Mouse (Mus musculus): ENCODE measurements around the gene Catsper4.

Catsper4 gene

GRCm38 (mm10) chr4:134181112-134181511 lies 46.1 kb downstream of the Catsper4 start:
- DNase-seq, result no peak

DNA sequence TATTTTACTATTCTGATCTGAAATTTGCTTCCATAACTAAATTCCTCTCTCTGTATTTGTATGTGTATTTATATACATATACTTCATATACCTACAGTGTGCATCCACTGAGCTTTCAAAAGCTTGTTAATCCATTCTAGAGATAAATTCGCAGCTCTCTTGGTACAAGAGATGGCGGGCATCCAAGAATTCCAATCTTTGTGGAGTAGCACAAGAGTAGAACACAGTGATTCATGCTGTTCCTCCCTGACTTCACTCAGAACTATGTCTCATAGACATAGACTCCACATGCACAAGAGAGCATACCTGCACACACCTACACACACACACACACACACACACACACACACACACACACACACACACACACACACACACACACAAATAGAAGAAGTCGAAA lies 54.8 kb downstream of the Catsper4 start:
- DNase-seq, result no peak

DNA sequence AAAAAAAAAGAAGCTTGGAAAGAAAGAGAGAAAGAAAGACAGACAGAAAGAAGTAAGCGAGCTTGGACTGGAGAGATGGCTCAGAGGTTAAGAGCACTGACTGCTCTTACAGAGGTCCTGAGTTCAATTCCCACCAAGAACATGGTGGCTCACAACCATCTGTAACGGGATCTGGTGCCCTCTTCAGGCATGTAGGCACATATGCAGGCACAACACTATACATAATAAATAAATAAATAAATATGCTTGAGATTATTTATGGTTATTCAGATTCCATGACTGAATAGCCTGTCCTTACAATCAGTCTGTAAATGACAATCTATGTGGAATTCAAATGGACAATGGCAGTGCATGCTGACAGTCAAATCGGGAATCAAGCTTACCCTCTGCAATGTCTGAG lies 60.3 kb downstream of the Catsper4 start:
- no peak for DNase-seq

DNA sequence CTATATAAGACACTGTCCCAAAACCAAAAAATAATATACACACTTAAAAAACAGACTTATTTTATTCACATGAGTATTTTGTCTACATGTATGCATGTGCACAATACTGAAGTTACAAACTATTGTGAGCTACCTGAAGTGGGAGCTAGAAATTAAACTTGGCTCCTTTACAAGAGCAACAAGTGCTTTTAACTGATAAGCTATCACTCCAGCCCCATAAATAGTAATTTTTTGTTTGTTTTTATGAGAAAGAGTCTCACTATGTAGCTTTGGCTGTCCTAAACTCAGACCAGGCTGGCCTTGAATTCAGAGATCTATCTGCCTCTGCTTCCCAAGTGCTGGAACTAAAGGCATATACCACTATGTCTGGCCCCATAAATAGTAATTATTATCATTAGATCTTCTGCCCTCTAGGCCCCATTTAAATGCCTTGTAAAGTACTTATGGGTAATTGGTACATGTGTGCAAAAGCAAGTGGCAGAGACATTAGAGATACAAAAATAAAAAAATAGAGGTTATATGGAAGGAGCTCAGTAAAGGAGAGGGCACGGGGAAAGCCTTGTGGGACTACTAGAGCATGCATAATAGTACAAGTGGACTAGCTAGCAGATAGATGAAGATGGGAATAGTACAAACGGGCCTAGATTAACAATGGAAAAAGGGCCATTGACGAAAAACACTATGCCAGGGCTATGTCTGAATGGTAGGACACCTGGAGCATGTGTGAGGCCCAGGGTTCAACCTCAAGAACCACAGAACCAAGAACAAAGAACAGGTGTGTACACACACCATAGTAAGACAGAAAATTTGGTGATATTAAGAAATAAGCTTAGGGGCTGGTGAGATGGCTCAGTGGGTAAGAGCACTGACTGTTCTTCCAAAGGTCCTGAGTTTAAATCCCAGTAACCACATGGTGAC lies 61.4 kb downstream of the Catsper4 start:
- DNase-seq, result no peak

- DNase-seq, result no peak
Observed at GRCm38 (mm10) chr4:134165024-134165423, 62.2 kb downstream of the Catsper4 start.

GRCm38 (mm10) chr4:134164591-134164990 lies 62.6 kb downstream of the Catsper4 start:
- DNase-seq, result no peak

Measured in lung, adult 18-20 months (tissue).